Mouse (Mus musculus) heart, embryonic 13.5 days (tissue): ENCODE results near the gene Cdk8. TPM values are rescaled to one million over a fixed set of nuclear protein-coding genes. Genes with fewer than 3 reads are reported as not detected.

Experiments
- ATAC-seq: fragments of 200-750 bp; cut with Nextera tagmentation; 2 replicates; pipeline ENCODE4 v1.8.0; 2017; ENCODE audit warnings: moderate TSS enrichment; ENCODE audit not compliant: insufficient number of reproducible peaks, low FRiP score, low TSS enrichment; ENCODE audit errors: extremely low read depth
- H3K27ac ChIP-seq: fragments of 300-500 bp; sonication (generic); replicated peaks from 2 replicates; pipeline ENCODE4 v1.5.1; 2015; ENCODE audit warnings: moderate library complexity, mild to moderate bottlenecking, inconsistent platforms
- H3K27me3 ChIP-seq: fragments of 300-500 bp; sonication (generic); replicated peaks from 2 replicates; pipeline ENCODE4 v1.6.1; 2015; ENCODE audit warnings: mild to moderate bottlenecking, inconsistent platforms
- H3K36me3 ChIP-seq: fragments of 300-500 bp; sonication (generic); 2 replicates; pipeline ENCODE4 v1.6.1; 2015; ENCODE audit warnings: mild to moderate bottlenecking, inconsistent platforms
- H3K4me1 ChIP-seq: fragments of 300-500 bp; sonication (generic); 2 replicates; pipeline ENCODE4 v1.6.1; 2015; ENCODE audit warnings: inconsistent platforms
- H3K4me2 ChIP-seq: fragments of 300-500 bp; sonication (generic); 2 replicates; pipeline ENCODE4 v1.6.1; 2015; ENCODE audit warnings: inconsistent platforms, mild to moderate bottlenecking, moderate library complexity
- H3K4me3 ChIP-seq: fragments of 300-500 bp; sonication (generic); 2 replicates; pipeline ENCODE4 v1.5.1; 2015; ENCODE audit warnings: moderate library complexity, mild to moderate bottlenecking, inconsistent platforms
- H3K9ac ChIP-seq: fragments of 300-500 bp; sonication (generic); 2 replicates; pipeline ENCODE4 v1.6.1; 2015; ENCODE audit warnings: inconsistent platforms, mild to moderate bottlenecking, moderate library complexity
- H3K9me3 ChIP-seq: fragments of 300-500 bp; sonication (generic); 2 replicates; pipeline ENCODE4 v1.6.1; 2016; ENCODE audit warnings: inconsistent platforms
- WGBS: fragments of 180-500 bp; shearing (Covaris S2); methylation state at CpG from one replicate; pipeline ENCODE4 v1.1.7; 2015; ENCODE audit warnings: mixed read lengths; 5-methylcytosine and 5-hydroxymethylcytosine counted together
- polyA plus RNA-seq: library from polyadenylated mRNA; unstranded; fragments of >200 nt; fragmentation: Nextera tagmentation; extraction: Ambion mirVana; gene quantifications from 2 replicates; pipeline ENCODE4 v1.2.1, GENCODE M21; 2015

Gene Cdk8
- polyA plus RNA-seq, 1 experiment from 2014 or later: 10.5 TPM

- Histone ChIP-seq H3K27me3 (no peaks in the 10 kb centered on the region), H3K4me1 (no peaks in the 10 kb centered on the region; the same call in 1 of the 2 replicates), H3K9me3 (no peaks in the 10 kb centered on the region), H3K36me3 (peaks cover 57% of the 10 kb centered on the region), H3K4me3 (no peak overlapping the region), H3K4me2 (no peak overlapping the region), H3K9ac (no peak overlapping the region), H3K27ac (no peak overlapping the region)
- ATAC-seq: no peak
- 68% methylated on average over 13 of the region's 13 CpGs for WGBS
These were observed 51.0 kb downstream of the Cdk8 start for GRCm38 (mm10) chr5:146281884-146282579.

- Histone ChIP-seq H3K4me2 (no peak overlapping the region), H3K4me1 (no peaks in the 10 kb centered on the region; the same call in 1 of the 2 replicates), H3K9ac (no peak overlapping the region), H3K4me3 (no peak overlapping the region), H3K27me3 (no peaks in the 10 kb centered on the region), H3K27ac (no peak overlapping the region), H3K9me3 (no peaks in the 10 kb centered on the region), H3K36me3 (peaks cover 69% of the 10 kb centered on the region)
- whole genome bisulfite sequencing: 90% methylated on average over 6 of the region's 6 CpGs
- ATAC-seq: no peak
These were observed 52.9 kb downstream of the Cdk8 start for GRCm38 (mm10) chr5:146283899-146284298.

- H3K4me2 ChIP-seq: no peak overlapping the region
- no peaks in the 10 kb centered on the region for H3K27me3 ChIP-seq
- H3K4me3 ChIP-seq: no peak overlapping the region
- no peaks in the 10 kb centered on the region for H3K9me3 ChIP-seq
- H3K27ac ChIP-seq: no peak overlapping the region
- H3K9ac ChIP-seq: no peak overlapping the region
- ATAC-seq: no peak
- no peaks in the 10 kb centered on the region for H3K4me1 ChIP-seq
- H3K36me3 ChIP-seq: peaks cover 79% of the 10 kb centered on the region
- WGBS: 85% methylated on average over 10 of the region's 10 CpGs
These were observed 56.4 kb downstream of the Cdk8 start for GRCm38 (mm10) chr5:146287416-146287815.

GRCm38 (mm10) chr5:146288048-146288501 is 57.0 kb downstream of the Cdk8 start:
- ATAC-seq: no peak
- Histone ChIP-seq H3K4me3 (no peak overlapping the region), H3K4me1 (no peaks in the 10 kb centered on the region), H3K36me3 (peaks cover 80% of the 10 kb centered on the region), H3K9ac (no peak overlapping the region), H3K9me3 (no peaks in the 10 kb centered on the region), H3K27ac (no peak overlapping the region), H3K27me3 (no peaks in the 10 kb centered on the region), H3K4me2 (no peak overlapping the region)
- 83% methylated on average over 13 of the region's 13 CpGs for WGBS

GRCm38 (mm10) chr5:146289921-146290320 is 58.9 kb downstream of the Cdk8 start:
- H3K4me3 ChIP-seq: no peak overlapping the region
- peaks cover 81% of the 10 kb centered on the region for H3K36me3 ChIP-seq
- H3K9ac ChIP-seq: no peak overlapping the region
- no peak overlapping the region for H3K27ac ChIP-seq
- no peak overlapping the region for H3K4me2 ChIP-seq
- no peaks in the 10 kb centered on the region for H3K9me3 ChIP-seq
- no peak for ATAC-seq
- no peaks in the 10 kb centered on the region for H3K4me1 ChIP-seq
- no peaks in the 10 kb centered on the region for H3K27me3 ChIP-seq
- WGBS: 85% methylated on average over 7 of the region's 7 CpGs

GRCm38 (mm10) chr5:146290446-146290845 is 59.4 kb downstream of the Cdk8 start:
- Histone ChIP-seq H3K36me3 (peaks cover 81% of the 10 kb centered on the region), H3K9ac (no peak overlapping the region), H3K4me3 (no peak overlapping the region), H3K9me3 (no peaks in the 10 kb centered on the region), H3K27ac (no peak overlapping the region), H3K27me3 (no peaks in the 10 kb centered on the region), H3K4me1 (no peaks in the 10 kb centered on the region), H3K4me2 (no peak overlapping the region)
- ATAC-seq: no peak
- WGBS: 88% methylated on average over 5 of the region's 5 CpGs

- no peak overlapping the region for H3K27ac ChIP-seq
- no peak overlapping the region for H3K4me3 ChIP-seq
- WGBS: 81% methylated on average over 5 of the region's 5 CpGs
- peaks cover 83% of the 10 kb centered on the region for H3K36me3 ChIP-seq
- no peaks in the 10 kb centered on the region for H3K27me3 ChIP-seq
- no peak overlapping the region for H3K4me2 ChIP-seq
- H3K4me1 ChIP-seq: no peaks in the 10 kb centered on the region
- no peaks in the 10 kb centered on the region for H3K9me3 ChIP-seq
- no peak for ATAC-seq
- no peak overlapping the region for H3K9ac ChIP-seq
These were observed 60.5 kb downstream of the Cdk8 start for GRCm38 (mm10) chr5:146291560-146291959.

- Histone ChIP-seq H3K9ac (no peak overlapping the region), H3K4me2 (no peak overlapping the region), H3K36me3 (peaks cover 83% of the 10 kb centered on the region), H3K27me3 (no peaks in the 10 kb centered on the region), H3K27ac (no peak overlapping the region), H3K4me1 (no peaks in the 10 kb centered on the region), H3K9me3 (no peaks in the 10 kb centered on the region), H3K4me3 (no peak overlapping the region)
- ATAC-seq: no peak
- 82% methylated on average over 5 of the region's 5 CpGs for WGBS
These were observed 62.1 kb downstream of the Cdk8 start for GRCm38 (mm10) chr5:146292896-146293680.

- no peak for ATAC-seq
- Histone ChIP-seq H3K4me1 (no peaks in the 10 kb centered on the region), H3K9me3 (no peaks in the 10 kb centered on the region), H3K27me3 (no peaks in the 10 kb centered on the region), H3K36me3 (peaks cover 86% of the 10 kb centered on the region), H3K27ac (no peak overlapping the region), H3K9ac (no peak overlapping the region), H3K4me3 (no peak overlapping the region), H3K4me2 (no peak overlapping the region)
- 89% methylated on average over 11 of the region's 11 CpGs for WGBS
These were observed 63.1 kb downstream of the Cdk8 start for GRCm38 (mm10) chr5:146293919-146294700.

- peaks cover 86% of the 10 kb centered on the region for H3K36me3 ChIP-seq
These were observed 63.8 kb downstream of the Cdk8 start for GRCm38 (mm10) chr5:146294834-146295233.

GRCm38 (mm10) chr5:146298807-146299519 is 67.9 kb downstream of the Cdk8 start:
- Histone ChIP-seq H3K9ac (no peak overlapping the region), H3K27ac (no peak overlapping the region), H3K4me3 (no peak overlapping the region), H3K27me3 (no peaks in the 10 kb centered on the region), H3K36me3 (peaks cover 90% of the 10 kb centered on the region), H3K9me3 (no peaks in the 10 kb centered on the region), H3K4me2 (no peak overlapping the region), H3K4me1 (no peaks in the 10 kb centered on the region)
- ATAC-seq: no peak
- 80% methylated on average over 13 of the region's 13 CpGs for WGBS

More at GRCm38 (mm10) chr5:146294834-146295233, 63.8 kb downstream of the Cdk8 start:
- no peaks in the 10 kb centered on the region for H3K9me3 ChIP-seq
- no peak overlapping the region for H3K4me2 ChIP-seq
- H3K9ac ChIP-seq: no peak overlapping the region
- no peaks in the 10 kb centered on the region for H3K4me1 ChIP-seq
- no peak for ATAC-seq
- no peak overlapping the region for H3K27ac ChIP-seq
- WGBS: 87% methylated on average over 5 of the region's 5 CpGs
- no peaks in the 10 kb centered on the region for H3K27me3 ChIP-seq
- no peak overlapping the region for H3K4me3 ChIP-seq
